Mouse (Mus musculus): Measurements from ENCODE around the gene Folr2.

Folr2 gene

DNA sequence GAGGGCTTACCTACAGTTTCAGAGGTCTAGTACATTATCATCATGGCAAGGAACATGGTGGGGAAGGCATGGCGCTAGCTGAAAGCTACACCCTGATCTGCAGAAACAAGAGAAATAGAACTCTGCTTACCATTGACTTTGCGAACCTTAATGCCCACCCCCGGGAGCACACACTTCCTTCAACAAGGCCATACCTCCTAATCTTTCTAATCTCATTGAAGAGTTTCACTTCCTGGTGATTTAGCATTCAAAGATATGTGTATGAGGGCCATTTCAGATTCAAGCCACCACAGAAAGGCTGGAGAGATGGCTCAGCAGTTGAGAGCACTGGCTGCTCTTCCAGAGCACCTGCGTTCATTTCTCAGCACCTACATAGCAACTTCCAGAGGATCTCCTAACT lies at the start of gene Folr2:
Gene Folr2, minus strand, starts transcription at position 101 of the 400 bp plus-strand sequence.
- DNase-seq (ENCODE audit: low spot score in 2 of 2), result no peak

- DNase-seq (ENCODE audit: low spot score in 2 of 2), result peak; percentile 31
Observed at GRCm38 (mm10) chr7:101906696-101907095, 49.7 kb upstream of the Folr2 start.

GRCm38 (mm10) chr7:101906287-101906681 lies 49.3 kb upstream of the Folr2 start, which contains the start of gene Tomt:
Gene Tomt, minus strand, starts transcription at chr7:101906359.
- DNase-seq (ENCODE audit: low spot score in 2 of 2), result no peak

DNA sequence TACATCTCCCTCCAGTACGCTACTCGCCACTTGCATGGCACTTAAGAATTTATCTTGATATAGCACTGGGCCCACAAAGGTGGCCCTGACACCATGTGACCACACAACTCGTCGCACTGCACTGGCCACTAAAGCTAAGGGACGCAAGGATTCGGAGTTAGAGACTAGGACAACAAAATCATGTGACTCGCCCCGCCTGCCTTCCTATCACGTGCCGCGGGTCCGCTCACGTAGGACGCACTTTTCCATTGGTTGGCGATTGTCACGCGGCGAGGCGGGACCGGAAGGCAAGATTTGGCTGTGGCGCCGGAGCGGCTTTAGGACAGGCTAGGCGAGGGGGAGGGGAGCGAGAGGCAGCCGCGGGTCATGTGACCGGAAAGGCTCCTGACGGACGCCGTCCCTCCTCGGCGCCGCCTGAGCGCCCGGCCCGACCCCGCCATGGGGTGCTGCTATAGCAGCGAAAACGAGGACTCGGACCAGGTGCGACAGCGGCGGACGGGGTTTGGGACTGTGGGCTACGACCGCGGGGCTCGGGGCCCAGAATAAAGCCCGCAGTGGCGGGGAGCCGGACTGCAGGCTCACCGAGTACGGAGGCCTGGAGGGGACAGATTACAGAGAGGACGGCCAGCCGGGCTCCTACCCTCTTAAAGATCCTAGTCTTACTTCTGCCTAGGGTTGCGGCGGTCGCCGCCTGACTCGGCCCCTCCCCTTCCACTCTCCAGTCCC lies 48.7 kb upstream of the Folr2 start, which contains the start of gene Lamtor1:
Gene Lamtor1, plus strand, starts transcription at position 344 of the 726 bp plus-strand sequence.
- DNase-seq (ENCODE audit: low spot score in 2 of 2), result peak; percentile 98 to 99

GRCm38 (mm10) chr7:101902846-101903245 lies 45.9 kb upstream of the Folr2 start:
- no peak for DNase-seq (ENCODE audit: low spot score in 2 of 2)

DNA sequence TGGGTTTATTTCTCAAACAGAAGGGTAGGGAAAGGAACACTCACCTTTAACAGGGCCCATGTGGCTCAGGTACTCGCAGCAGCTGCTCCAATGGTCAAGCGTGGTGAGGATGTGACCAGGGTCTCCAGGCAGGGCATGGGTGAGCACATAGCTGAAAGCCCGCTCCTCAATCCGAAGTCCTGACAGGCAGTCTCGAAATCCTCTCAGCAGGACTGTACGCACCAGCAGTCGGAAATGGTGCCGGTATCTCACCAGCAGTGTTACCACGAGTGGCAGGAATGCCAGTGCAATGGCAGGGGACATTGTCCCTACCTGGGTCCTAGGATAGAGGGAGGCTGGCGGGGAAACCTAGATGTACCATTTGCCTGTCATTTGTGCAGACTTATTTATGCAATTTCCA lies 45.0 kb upstream of the Folr2 start:
- DNase-seq (ENCODE audit: low spot score in 2 of 2), result no peak

DNA sequence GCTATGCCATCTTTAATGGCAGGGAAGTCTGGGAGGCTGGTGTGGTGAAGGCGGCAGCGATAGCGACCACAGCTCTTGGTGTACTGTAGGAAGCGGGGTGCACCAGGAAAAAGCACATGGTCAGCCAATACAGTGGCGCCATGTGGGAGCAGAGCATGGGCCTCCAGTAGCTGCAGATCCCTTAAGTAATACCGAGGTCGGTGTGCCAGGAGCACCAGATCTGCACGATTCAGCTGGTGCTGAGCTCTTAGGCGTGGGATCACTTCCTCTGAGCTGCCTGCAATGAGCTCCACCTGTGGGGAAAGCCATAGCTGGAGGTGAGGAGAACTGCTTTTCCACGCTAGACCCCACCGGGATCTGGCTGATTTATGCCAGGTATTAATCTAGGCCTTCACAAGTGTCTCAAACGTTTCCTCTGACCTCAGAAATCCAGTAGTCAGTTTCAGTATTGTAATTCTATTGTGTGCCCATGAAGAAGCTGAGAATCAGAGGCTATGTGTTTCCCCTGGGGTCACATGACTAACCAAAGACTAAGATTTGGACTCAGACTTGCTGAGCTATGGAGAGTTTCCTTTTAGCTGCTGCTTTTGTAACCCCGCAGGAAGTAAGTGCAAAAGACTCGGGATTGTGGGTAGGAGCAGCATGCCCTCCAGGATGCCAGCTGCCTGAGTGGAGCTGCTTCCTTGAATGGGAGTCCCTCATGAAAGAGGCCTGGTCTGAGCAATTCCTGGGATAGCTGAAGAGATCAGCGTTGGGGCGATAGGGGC lies 43.5 kb upstream of the Folr2 start:
- DNase-seq (ENCODE audit: low spot score in 2 of 2), result no peak

GRCm38 (mm10) chr7:101896104-101897066 lies 39.4 kb upstream of the Folr2 start:
- peak; percentile 91 to 97 for DNase-seq (ENCODE audit: low spot score in 2 of 2)

DNA sequence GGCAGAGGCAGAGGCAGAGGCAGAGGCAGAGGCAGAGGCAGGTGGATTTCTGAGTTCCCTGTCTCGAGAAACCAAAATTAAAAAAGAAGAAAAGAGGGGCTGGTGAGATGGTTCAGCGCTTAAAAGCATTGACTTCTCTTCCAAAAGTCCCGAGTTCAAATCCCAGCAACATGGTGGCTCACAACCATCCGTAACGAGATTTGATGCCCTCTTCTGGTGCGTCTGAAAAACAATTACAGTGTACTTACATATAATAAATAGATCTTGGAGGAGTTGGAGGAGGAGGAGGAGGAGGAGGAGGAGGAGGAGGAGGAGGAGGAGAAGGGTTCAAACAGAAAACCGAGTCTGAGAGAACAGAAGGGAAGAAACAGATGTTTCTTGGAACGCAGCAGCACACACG lies 38.7 kb upstream of the Folr2 start:
- DNase-seq (ENCODE audit: low spot score in 2 of 2), result no peak

- DNase-seq (ENCODE audit: low spot score in 2 of 2), result no peak
Observed at GRCm38 (mm10) chr7:101888460-101888859, 31.5 kb upstream of the Folr2 start.

DNA sequence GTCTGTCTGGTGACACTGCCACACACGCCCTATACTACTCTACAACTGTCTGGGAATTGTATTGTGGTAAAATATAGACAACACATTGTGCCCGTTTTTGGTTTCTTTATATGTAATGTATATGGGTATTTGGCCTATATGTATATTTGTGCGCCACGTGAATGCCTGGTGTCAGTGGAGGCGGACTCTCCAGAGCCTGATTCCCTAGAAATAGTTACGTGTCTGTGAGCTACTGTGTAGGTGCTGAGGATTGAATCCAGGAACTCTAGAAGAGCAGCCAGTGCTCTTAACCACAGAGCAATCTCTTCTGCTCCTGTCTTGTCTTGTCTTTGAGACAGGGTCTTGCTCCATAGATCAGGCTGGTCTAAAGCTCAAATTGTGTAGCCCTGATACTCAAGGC lies 29.3 kb upstream of the Folr2 start:
- DNase-seq (ENCODE audit: low spot score in 2 of 2), result no peak

GRCm38 (mm10) chr7:101884160-101884559 lies 27.2 kb upstream of the Folr2 start:
- DNase-seq (ENCODE audit: low spot score in 2 of 2), result no peak

- no peak for DNase-seq (ENCODE audit: low spot score in 2 of 2)
Observed at GRCm38 (mm10) chr7:101882413-101883154, 25.6 kb upstream of the Folr2 start.

- no peak for DNase-seq (ENCODE audit: low spot score in 2 of 2)
Observed at GRCm38 (mm10) chr7:101880855-101881254, 23.9 kb upstream of the Folr2 start.

DNA sequence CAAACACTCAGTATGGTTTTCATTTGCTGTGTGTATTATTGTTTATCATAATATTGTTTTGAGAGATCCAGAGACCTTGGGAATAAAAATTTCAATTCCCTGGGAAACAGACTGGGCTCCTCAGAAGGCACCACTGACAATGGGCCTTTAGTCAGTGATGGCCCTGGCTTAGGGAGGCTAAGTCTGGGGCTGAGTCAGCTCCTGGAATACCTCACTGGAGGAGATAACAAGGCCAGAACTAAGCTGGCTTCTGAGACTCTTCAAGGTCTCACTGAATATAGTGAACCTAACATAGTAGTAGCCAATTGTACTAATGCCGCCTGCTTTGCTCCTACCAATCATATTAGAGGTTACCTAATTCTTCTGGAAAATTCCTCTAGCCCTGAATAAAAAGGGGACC lies 19.0 kb upstream of the Folr2 start:
- no peak for DNase-seq (ENCODE audit: low spot score in 2 of 2)

GRCm38 (mm10) chr7:101871296-101871695 lies 14.3 kb upstream of the Folr2 start:
- DNase-seq (ENCODE audit: low spot score in 2 of 2), result no peak

DNA sequence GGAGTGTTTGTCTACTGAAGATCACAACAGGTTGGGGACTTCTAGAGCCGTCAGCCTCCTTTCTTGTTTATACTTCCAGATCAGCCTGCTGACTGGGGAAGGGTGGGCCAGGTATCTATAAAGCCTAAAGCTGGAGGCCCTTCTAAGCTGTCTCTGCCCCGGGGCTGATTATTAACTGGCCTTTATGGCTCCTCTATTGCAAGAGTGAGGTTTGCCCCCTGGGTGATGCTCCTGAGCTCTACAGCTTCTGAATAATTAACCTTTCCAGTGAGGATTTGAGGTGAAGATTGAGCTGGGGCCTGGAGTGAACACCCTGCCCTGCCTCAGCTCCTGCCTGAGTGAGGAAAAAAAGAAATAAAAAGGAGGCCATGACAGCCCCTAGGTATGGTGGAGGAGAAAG lies 13.6 kb upstream of the Folr2 start, which contains the start of gene Folr1:
Gene Folr1, minus strand, starts transcription at position 160 of the 400 bp plus-strand sequence.
- no peak for DNase-seq (ENCODE audit: low spot score in 2 of 2)

DNA sequence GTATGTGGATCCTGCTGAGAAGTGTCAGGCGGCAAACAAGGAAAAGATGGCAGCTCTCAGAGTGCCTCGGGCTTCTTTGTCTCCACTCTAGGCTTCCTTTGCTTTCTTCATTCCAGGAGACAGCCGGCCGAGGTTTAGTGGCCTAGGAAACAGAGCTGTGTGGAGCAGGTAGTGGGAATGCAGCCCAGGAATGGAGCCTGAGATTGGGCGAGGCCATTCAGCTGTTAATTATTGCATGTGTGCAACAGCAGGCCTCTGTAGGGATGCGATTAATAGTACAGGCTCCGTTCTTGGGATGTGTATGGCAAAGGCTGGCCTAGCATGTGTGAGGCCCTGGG lies 12.1 kb upstream of the Folr2 start:
- no peak for DNase-seq (ENCODE audit: low spot score in 2 of 2)

- DNase-seq (ENCODE audit: low spot score in 2 of 2), result no peak
Observed at GRCm38 (mm10) chr7:101868241-101869162, 11.5 kb upstream of the Folr2 start.

- DNase-seq (ENCODE audit: low spot score in 2 of 2), result no peak
Observed at GRCm38 (mm10) chr7:101867482-101867881, 10.5 kb upstream of the Folr2 start.

Data from spleen, postnatal 10 days (tissue).